Mouse (Mus musculus) stomach, postnatal 0 days (tissue): ENCODE data around the gene BC048403.

Experiments
- CTCF ChIP-seq: IDR thresholded peaks from 2 replicates; pipeline ENCODE4 v1.5.1; 2016; ENCODE audit warnings: antibody characterized with exemption, low read depth, mild to moderate bottlenecking, moderate library complexity
- EP300 ChIP-seq: optimal IDR thresholded peaks from 2 replicates; pipeline ENCODE3; 2016; ENCODE audit warnings: antibody characterized with exemption

GRCm38 (mm10) chr10:121763191-121763590 lies 23.5 kb downstream of the BC048403 start:
- TF ChIP-seq CTCF (no peak), EP300 (no peak)
